Mouse (Mus musculus) forebrain, embryonic 15.5 days (tissue): ENCODE results near the gene Msn. TPM values are rescaled to one million over a fixed set of nuclear protein-coding genes. Genes with fewer than 3 reads are reported as not detected.

Experiments
- ATAC-seq: fragments of 200-750 bp; cut with Nextera tagmentation; replicated peaks from 2 replicates; pipeline ENCODE4 v1.8.0; 2017; ENCODE audit warnings: mild to moderate bottlenecking, moderate TSS enrichment, moderate library complexity
- H3K27ac ChIP-seq: fragments of 300-500 bp; sonication (generic); replicated peaks from 2 replicates; pipeline ENCODE4 v1.5.1; 2015; ENCODE audit warnings: mild to moderate bottlenecking, inconsistent platforms
- H3K27me3 ChIP-seq: fragments of 300-500 bp; sonication (generic); 2 replicates; pipeline ENCODE4 v1.6.1; 2015; ENCODE audit warnings: inconsistent platforms
- H3K36me3 ChIP-seq: fragments of 300-500 bp; sonication (generic); 2 replicates; pipeline ENCODE4 v1.6.1; 2015; ENCODE audit warnings: mild to moderate bottlenecking, inconsistent platforms
- H3K4me1 ChIP-seq: fragments of 300-500 bp; sonication (generic); 2 replicates; pipeline ENCODE4 v1.6.1; 2015; ENCODE audit warnings: inconsistent platforms
- H3K4me2 ChIP-seq: fragments of 300-500 bp; sonication (generic); replicated peaks from 2 replicates; pipeline ENCODE4 v1.6.1; 2015; ENCODE audit warnings: mild to moderate bottlenecking, inconsistent platforms
- H3K4me3 ChIP-seq: fragments of 300-500 bp; sonication (generic); 2 replicates; pipeline ENCODE4 v1.5.1; 2015; ENCODE audit warnings: mild to moderate bottlenecking, inconsistent platforms
- H3K9ac ChIP-seq: fragments of 300-500 bp; sonication (generic); replicated peaks from 2 replicates; pipeline ENCODE4 v1.6.1; 2015; ENCODE audit warnings: mild to moderate bottlenecking, inconsistent platforms
- H3K9me3 ChIP-seq: fragments of 300-500 bp; sonication (generic); 2 replicates; pipeline ENCODE4 v1.6.1; 2016; ENCODE audit warnings: inconsistent platforms
- WGBS: fragments of 180-500 bp; shearing (Covaris S2); methylation state at CpG from one replicate; pipeline ENCODE4 v1.1.7; 2015; ENCODE audit warnings: mixed read lengths; 5-methylcytosine and 5-hydroxymethylcytosine counted together
- polyA plus RNA-seq: library from polyadenylated mRNA; unstranded; fragments of >200 nt; fragmentation: Nextera tagmentation; extraction: Ambion mirVana; gene quantifications from 2 replicates; pipeline ENCODE4 v1.2.1, GENCODE M21; 2015

Gene Msn
- polyA plus RNA-seq, 1 experiment from 2014 or later, result 36.7 TPM

DNA sequence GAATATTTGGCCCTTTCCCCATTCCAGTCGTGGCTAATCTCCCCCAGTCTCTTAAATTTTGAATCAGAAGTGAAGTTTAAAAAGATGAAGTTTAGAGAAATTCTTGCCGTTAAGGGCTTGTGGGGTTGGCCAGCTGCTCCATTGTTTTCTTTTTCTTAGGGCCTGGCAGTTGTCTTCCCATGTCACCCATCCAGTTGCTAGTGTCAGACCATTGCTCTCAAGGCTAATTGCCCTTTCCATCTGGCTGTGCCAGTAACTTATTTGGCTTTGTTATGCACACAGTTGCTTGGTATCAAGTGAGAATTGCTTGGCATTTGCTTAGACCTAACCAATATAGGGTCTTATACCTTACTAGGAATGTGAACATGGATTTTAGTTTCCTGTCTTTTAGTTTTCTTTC, 24.2 kb downstream of the Msn start:
- 56% methylated on average over 2 of the region's 2 CpGs for WGBS
- Histone ChIP-seq H3K27me3 (no peaks in the 10 kb centered on the region), H3K4me1 (no peaks in the 10 kb centered on the region), H3K9ac (no peak overlapping the region), H3K9me3 (no peaks in the 10 kb centered on the region), H3K36me3 (no peaks in the 10 kb centered on the region), H3K4me3 (no peak overlapping the region), H3K27ac (no peak overlapping the region), H3K4me2 (no peak overlapping the region)
- no peak for ATAC-seq

DNA sequence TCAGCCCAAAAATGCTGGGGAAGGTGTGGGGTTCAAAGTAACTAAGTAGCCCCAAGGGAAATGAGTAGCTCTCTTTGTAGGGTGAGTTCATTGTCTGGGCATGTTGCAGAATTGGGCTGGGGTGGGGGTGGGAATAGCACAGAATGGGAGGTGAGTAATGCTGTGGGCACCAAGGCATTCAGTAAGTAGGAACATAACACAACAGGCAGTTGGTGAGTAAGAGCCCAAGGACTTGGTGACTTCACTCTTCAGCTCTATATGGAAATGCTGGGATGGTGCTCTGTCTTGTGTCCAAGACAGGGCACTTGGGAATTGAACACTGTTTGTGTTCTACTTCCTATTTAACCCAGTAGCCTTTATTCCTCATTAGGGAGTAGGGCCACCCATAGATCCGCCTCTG, 26.1 kb downstream of the Msn start:
- no peaks in the 10 kb centered on the region for H3K4me1 ChIP-seq
- no peaks in the 10 kb centered on the region for H3K36me3 ChIP-seq
- no peak overlapping the region for H3K4me3 ChIP-seq
- no peak overlapping the region for H3K4me2 ChIP-seq
- H3K27me3 ChIP-seq, result no peaks in the 10 kb centered on the region
- no peak overlapping the region for H3K27ac ChIP-seq
- no peak for ATAC-seq
- H3K9me3 ChIP-seq, result no peaks in the 10 kb centered on the region
- no peak overlapping the region for H3K9ac ChIP-seq
- WGBS, result 97% methylated on average over 1 of the region's 1 CpGs

DNA sequence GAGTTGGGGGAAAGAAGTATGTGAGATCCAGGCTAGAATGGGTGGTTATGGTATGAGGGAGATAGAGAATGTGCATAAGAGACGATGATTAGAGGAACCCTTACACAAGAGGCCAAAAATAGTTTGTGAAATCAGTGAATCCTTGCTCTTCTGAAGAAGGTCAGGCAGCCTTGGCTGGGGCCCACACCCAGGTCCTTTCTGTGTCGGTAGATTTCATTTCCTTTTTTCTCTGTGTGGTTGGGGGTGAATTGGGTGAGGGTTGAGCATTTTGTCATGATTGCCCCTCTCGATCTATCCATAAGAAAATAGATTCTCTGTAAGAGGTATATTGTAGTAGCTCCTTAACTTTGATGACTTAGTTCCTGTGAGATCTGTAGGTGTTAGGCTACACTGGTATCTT, 31.0 kb downstream of the Msn start:
- no peak for ATAC-seq
- H3K9ac ChIP-seq, result no peak overlapping the region
- no peaks in the 10 kb centered on the region for H3K36me3 ChIP-seq
- no peak overlapping the region for H3K4me2 ChIP-seq
- no peaks in the 10 kb centered on the region for H3K9me3 ChIP-seq
- no peaks in the 10 kb centered on the region for H3K4me1 ChIP-seq
- H3K27ac ChIP-seq, result no peak overlapping the region
- WGBS, result 90% methylated on average over 3 of the region's 3 CpGs
- no peak overlapping the region for H3K4me3 ChIP-seq
- no peaks in the 10 kb centered on the region for H3K27me3 ChIP-seq

DNA sequence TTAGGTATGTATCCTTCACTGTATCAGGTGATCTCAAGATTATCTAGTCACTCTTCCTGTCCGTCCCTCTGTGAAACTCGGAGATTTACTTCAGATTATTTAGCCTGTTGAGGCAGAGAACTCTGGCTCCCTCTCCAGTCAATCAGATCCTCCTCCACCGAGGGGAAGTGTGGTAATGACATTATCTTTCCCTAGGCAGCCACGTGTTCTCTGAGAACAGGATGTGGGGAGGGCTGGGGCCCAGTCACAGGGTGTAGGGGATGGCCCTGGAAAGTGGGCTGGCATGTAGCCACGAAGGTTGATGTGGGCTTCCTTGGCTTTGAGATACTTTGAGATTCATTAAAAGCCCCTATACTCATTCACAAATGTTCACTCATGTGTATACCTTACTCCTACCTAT, 34.3 kb downstream of the Msn start:
- Histone ChIP-seq H3K27ac (no peak overlapping the region), H3K4me2 (no peak overlapping the region), H3K27me3 (no peaks in the 10 kb centered on the region), H3K9ac (no peak overlapping the region), H3K4me1 (no peaks in the 10 kb centered on the region), H3K4me3 (no peak overlapping the region), H3K9me3 (no peaks in the 10 kb centered on the region), H3K36me3 (no peaks in the 10 kb centered on the region)
- 63% methylated on average over 5 of the region's 5 CpGs for WGBS
- no peak; the same call in 1 of the 2 replicates for ATAC-seq

DNA sequence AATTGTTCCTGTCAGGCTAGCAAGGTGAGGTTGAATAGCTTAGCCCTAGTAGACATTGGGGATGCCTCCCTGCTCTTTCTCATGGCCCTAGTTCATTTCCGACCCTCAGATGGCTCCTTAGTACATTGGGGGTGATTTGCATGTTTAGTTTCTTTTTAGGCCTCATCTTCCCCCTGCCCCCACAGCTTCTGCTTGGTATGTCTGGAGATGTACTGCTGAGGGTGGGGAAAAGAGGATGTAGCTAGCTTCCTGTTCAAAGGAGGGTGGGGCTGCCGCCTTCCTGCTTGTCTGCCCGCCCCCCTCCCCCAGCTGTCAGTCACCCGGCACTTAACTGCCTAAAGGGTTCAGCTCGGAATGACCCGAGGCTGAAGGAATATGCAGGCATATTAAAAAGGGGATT, 34.8 kb downstream of the Msn start:
- no peak overlapping the region for H3K27ac ChIP-seq
- H3K36me3 ChIP-seq, result no peaks in the 10 kb centered on the region
- H3K9ac ChIP-seq, result no peak overlapping the region
- H3K4me2 ChIP-seq, result no peak overlapping the region
- H3K9me3 ChIP-seq, result no peaks in the 10 kb centered on the region
- H3K4me3 ChIP-seq, result no peak overlapping the region
- no peak for ATAC-seq
- no peaks in the 10 kb centered on the region for H3K27me3 ChIP-seq
- no peaks in the 10 kb centered on the region for H3K4me1 ChIP-seq
- WGBS, result 70% methylated on average over 6 of the region's 6 CpGs

DNA sequence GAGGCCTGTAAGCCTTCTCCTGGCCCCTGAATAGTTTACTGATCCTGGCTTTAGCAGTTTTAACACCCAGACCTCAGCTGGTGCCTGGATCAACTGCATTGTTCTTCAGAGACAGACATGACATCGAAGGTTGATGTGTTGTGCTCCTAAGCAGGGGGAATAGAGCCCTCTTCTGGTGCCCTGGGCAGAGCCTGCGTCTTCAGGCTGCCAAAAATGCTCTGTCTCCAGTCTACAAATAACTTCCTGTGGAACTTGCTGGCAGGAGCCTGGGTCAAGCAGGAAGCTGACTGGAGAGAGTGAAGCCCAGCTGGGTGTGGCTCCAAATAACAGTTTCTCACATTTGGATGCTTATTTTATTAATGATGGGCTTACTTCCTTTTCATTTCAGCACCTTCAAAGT, 37.4 kb downstream of the Msn start:
- no peak overlapping the region for H3K4me3 ChIP-seq
- no peak overlapping the region for H3K27ac ChIP-seq
- H3K4me2 ChIP-seq, result no peak overlapping the region
- H3K36me3 ChIP-seq, result no peaks in the 10 kb centered on the region
- H3K9me3 ChIP-seq, result no peaks in the 10 kb centered on the region
- H3K27me3 ChIP-seq, result no peaks in the 10 kb centered on the region
- no peak for ATAC-seq
- H3K4me1 ChIP-seq, result no peaks in the 10 kb centered on the region
- no peak overlapping the region for H3K9ac ChIP-seq
- WGBS, result 48% methylated on average over 2 of the region's 2 CpGs

DNA sequence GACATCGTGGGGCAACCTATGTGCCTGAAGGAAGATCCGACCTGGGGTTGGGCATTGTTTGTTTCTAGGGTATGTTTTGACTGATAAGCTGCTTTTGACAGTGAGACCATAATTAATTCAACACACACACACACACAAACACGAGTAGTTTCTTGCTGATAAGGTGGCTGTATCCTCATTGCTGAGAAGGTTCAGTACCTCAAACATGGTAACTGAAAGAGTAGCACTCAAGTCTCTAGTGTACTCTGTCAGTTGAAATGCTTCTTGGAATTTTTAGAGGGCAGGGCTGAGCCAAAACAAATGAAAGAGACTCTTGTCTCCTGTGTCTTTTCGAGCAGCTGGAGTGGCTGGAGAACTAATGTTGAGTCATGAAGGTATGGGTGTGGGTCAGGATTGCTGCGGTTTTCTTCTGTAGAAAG, 38.4 kb downstream of the Msn start:
- Histone ChIP-seq H3K4me1 (no peaks in the 10 kb centered on the region), H3K9ac (no peak overlapping the region), H3K27ac (no peak overlapping the region), H3K9me3 (no peaks in the 10 kb centered on the region), H3K4me3 (no peak overlapping the region), H3K4me2 (no peak overlapping the region), H3K27me3 (no peaks in the 10 kb centered on the region), H3K36me3 (no peaks in the 10 kb centered on the region)
- no peak for ATAC-seq
- 75% methylated on average over 5 of the region's 5 CpGs for WGBS

DNA sequence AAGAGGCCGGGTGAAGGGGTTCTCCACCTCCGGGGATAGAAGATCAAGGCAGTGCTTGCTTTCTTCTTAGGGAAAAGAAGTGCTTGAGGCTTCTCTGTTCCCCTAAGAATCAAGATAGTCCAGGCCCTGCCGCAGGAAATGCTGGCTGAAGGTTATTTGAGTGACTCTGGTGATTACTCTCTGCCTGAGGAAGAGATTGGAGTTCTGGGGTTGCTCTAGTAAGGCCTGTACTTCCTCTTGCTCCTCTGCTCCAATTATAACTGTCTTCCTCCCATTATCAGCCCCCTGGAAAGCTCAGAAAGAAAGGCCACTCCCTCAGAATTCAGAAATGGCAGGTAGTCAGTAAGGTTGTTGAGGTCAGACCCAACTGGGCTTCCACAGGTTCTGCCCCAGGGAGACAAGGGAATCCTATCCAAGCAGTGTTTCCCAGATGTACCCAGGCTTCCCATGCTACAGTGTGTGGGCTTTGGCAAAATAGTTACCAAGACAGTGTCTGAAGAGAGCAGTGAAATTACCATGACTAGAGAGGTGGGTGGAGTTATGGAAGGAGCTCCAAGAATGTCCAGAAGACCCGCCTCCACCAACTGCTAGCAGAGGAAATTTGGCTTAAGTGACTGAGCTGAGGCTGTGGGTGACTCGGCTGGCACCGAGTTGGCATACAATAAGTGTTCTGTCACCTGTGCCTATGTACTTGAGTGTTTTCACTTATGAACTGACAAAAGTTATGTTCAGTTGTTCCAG, 39.2 kb downstream of the Msn start:
- WGBS, result 87% methylated on average over 6 of the region's 6 CpGs
- 0 out of 2 replicates have a peak, but pooled peaks have one; percentile 11 for ATAC-seq
- no peak overlapping the region for H3K4me3 ChIP-seq

DNA sequence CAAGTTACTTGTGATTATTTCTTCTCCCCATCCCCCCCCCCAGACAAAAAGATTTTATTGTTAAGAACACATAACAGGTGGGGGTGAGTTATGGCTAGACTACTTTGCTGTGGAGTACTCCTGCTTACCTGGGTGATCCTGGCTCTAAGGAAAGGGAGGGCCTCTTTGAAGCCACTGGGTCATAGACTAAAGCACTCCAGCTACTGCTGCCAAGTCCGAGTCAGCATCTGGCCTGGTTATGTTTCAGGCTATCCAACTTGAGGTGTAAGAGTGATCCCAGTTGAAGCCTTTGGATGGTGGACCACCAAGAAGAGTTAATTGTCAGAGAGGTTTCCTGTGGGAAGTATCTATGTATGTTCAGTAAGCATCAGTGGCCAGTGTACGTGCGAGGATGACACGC, 39.7 kb downstream of the Msn start:
- WGBS, result 91% methylated on average over 4 of the region's 4 CpGs
- no peaks in the 10 kb centered on the region for H3K9me3 ChIP-seq
- H3K4me2 ChIP-seq, result no peak overlapping the region
- no peak overlapping the region for H3K27ac ChIP-seq
- no peaks in the 10 kb centered on the region for H3K27me3 ChIP-seq
- H3K4me1 ChIP-seq, result no peaks in the 10 kb centered on the region
- H3K36me3 ChIP-seq, result no peaks in the 10 kb centered on the region
- no peak overlapping the region for H3K4me3 ChIP-seq
- no peak for ATAC-seq
- no peak overlapping the region for H3K9ac ChIP-seq

More for the DNA sequence above, 39.2 kb downstream of the Msn start:
- Histone ChIP-seq H3K36me3 (no peaks in the 10 kb centered on the region), H3K4me1 (no peaks in the 10 kb centered on the region), H3K9me3 (no peaks in the 10 kb centered on the region), H3K9ac (no peak overlapping the region), H3K4me2 (no peak overlapping the region), H3K27me3 (no peaks in the 10 kb centered on the region), H3K27ac (no peak overlapping the region)

DNA sequence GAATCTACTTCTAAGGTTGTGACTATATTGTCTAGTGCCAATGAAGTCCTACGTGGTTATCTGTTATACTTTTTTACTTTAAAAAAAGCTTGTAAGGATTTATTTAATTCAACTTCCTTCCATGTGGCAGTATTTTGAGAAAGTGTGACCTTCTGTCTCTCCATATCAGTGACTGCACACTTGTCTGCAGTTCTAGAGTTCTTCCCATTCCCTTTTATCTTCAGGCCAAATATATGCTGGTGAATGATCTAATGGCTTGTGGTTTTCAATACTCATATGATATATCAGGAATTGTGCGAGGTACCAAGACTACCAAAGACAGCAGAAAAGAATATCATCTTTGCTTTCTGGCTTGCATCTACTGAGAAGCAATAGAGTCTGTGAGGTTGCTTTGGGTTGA, 43.4 kb downstream of the Msn start:
- no peaks in the 10 kb centered on the region for H3K36me3 ChIP-seq
- WGBS, result 87% methylated on average over 2 of the region's 2 CpGs
- ATAC-seq, result no peak
- no peak overlapping the region for H3K4me3 ChIP-seq
- no peak overlapping the region for H3K9ac ChIP-seq
- H3K4me1 ChIP-seq, result no peaks in the 10 kb centered on the region
- H3K27me3 ChIP-seq, result no peaks in the 10 kb centered on the region
- H3K4me2 ChIP-seq, result no peak overlapping the region
- no peaks in the 10 kb centered on the region for H3K9me3 ChIP-seq
- no peak overlapping the region for H3K27ac ChIP-seq

DNA sequence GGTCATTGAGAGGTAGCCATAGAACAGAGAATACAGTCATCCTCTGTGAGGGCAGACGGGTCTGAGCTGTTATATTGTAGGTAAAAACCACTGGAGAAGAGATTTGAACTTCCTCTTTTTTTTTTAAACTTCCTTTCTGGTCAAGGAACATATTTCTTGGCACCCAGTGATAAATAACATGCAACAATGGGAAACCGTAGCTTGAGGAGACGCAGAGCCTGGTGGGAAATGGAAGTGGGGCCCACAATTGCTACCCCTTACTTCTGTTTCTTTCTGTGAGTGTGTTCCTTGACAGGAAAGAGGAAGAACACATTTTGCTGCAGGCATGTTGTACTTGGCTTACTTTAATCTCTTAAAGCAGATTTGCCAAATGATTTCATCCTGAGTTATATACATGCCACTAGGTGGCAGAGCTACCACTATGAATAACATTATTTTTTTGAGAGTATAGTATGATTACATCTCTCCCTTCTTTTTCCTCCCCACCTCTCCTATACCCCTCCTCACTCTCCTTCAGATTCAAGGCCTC, 49.2 kb downstream of the Msn start:
- Histone ChIP-seq H3K36me3 (no peaks in the 10 kb centered on the region), H3K27me3 (no peaks in the 10 kb centered on the region), H3K9me3 (no peaks in the 10 kb centered on the region), H3K9ac (no peak overlapping the region), H3K4me2 (no peak overlapping the region), H3K4me1 (no peaks in the 10 kb centered on the region), H3K4me3 (no peak overlapping the region), H3K27ac (no peak overlapping the region)
- WGBS, result 85% methylated on average over 3 of the region's 3 CpGs
- 0 out of 2 replicates have a peak, but pooled peaks have one; percentile 38 for ATAC-seq

DNA sequence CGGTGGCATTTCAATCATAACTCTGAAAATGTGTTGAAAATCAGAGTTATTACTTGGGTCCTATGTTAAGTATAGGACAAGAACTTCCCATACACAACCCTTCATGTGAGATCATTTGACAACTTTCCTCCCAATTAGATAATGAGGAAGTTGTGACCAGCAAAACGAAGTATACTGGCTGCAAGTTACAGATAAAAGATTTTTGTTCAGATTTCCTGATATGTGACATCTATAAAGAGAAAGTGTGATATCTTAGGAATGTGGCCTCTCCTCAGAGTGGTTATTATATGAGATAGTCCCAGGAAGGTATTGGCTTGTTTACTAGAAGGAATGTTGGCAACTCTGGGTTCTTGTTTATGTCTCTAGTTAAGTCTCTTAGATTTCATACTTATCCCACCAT, 52.4 kb downstream of the Msn start:
- H3K4me1 ChIP-seq, result no peaks in the 10 kb centered on the region
- H3K9me3 ChIP-seq, result no peaks in the 10 kb centered on the region
- no peaks in the 10 kb centered on the region for H3K27me3 ChIP-seq
- H3K4me2 ChIP-seq, result no peak overlapping the region
- no peak overlapping the region for H3K4me3 ChIP-seq
- no peak for ATAC-seq
- H3K36me3 ChIP-seq, result no peaks in the 10 kb centered on the region
- WGBS, result 72% methylated on average over 2 of the region's 2 CpGs
- no peak overlapping the region for H3K9ac ChIP-seq
- no peak overlapping the region for H3K27ac ChIP-seq

DNA sequence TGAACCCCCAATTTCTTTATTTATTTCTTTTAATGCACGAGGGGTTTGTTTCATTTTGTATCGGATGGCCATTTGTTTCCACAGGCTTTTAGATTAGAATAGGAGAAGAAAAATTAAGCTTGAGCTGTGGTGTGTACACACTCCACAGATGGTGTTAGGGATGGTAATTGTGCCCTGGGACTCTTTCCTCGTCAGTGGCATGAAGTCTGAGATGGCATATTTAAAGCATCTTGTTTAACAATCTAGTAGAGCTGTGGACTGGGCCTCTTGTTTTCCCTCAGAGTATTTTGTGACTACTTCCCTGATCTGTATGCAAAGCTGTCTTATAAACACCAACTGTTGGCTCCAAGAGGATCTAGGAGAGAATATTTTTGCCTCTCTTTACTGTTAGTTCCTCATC, 57.5 kb downstream of the Msn start:
- H3K4me1 ChIP-seq, result no peaks in the 10 kb centered on the region
- 82% methylated on average over 3 of the region's 3 CpGs for WGBS
- no peak for ATAC-seq
- no peaks in the 10 kb centered on the region for H3K9me3 ChIP-seq
- no peak overlapping the region for H3K4me3 ChIP-seq
- H3K4me2 ChIP-seq, result no peak overlapping the region
- H3K36me3 ChIP-seq, result no peaks in the 10 kb centered on the region
- H3K27ac ChIP-seq, result no peak overlapping the region
- H3K27me3 ChIP-seq, result no peaks in the 10 kb centered on the region
- H3K9ac ChIP-seq, result no peak overlapping the region
